Mouse (Mus musculus) kidney, postnatal 10 days (tissue): Measurements from ENCODE around the gene Lmod3.
A peak's percentile ranks its signal among the peaks of the same experiment; 100 is the strongest.

Experiments used
- DNase-seq: peaks from one replicate; pipeline ENCODE4 v3.0.0; 2021; ENCODE audit warnings: mixed read lengths

Lmod3 gene

DNA sequence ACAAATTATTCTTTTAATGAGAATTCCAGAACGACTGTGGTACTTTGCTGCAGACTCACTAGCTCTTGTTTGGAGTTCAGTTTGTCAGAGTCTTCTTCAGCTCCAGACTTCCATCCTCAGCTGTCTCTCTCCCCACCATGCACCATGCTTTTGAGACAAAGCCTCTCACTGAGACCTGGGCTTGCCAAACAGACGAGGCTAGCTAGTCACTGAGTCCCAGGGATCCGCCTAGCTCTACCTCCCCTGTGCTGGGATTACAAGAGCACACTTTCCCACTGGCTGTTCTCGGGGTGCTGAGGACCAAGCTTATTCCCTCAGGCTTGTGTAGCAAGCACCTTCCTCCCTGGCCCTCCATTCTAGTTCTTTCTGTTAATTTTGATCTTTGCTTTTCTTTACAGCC is 29.0 kb downstream of the Lmod3 start:
- no peak for DNase-seq

DNA sequence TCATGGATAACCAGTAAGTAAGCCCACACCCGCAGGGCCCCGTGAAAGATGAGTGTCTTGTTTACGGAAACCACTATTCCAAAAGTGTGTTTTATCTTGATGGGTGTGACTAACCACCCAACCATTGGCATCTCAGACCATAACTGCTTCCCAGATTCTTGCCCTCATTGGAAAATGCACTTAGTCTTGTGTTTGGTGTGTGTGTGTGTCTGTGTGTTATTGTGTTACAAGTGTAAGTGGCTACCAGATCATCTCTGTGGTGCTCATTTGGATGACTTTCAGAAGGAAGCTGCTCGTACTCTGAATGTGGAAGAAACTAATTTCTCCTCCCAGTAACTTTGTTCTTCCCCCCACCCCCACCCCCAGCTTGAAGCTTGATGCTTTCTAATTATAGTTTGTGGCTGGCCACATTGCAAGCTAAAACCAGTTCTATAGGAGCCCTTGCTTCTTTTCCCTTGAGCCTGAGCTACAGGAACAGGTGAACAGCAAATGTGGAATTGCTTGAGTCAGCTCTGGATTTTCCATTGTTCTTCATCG is 29.6 kb downstream of the Lmod3 start:
- DNase-seq: no peak

DNA sequence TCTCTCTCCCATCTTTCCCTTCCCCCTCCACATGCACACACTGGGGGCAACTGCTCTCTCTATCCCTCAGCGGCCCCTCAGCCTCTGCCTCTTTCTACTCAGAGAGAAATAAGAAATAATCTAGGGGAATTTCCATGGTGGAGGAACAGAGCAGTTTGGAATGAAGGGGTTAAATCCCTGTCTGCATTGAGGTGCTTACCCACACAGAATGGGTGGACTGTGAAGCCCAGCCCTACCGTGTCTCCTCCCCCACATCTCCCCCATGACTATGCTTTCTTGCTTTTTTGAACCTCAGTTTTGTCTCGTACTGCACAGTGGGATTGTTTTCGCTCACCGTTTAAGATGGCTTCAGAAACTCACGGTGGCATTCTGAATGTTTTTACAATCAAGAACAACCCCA is 30.2 kb downstream of the Lmod3 start:
- DNase-seq: no peak

DNA sequence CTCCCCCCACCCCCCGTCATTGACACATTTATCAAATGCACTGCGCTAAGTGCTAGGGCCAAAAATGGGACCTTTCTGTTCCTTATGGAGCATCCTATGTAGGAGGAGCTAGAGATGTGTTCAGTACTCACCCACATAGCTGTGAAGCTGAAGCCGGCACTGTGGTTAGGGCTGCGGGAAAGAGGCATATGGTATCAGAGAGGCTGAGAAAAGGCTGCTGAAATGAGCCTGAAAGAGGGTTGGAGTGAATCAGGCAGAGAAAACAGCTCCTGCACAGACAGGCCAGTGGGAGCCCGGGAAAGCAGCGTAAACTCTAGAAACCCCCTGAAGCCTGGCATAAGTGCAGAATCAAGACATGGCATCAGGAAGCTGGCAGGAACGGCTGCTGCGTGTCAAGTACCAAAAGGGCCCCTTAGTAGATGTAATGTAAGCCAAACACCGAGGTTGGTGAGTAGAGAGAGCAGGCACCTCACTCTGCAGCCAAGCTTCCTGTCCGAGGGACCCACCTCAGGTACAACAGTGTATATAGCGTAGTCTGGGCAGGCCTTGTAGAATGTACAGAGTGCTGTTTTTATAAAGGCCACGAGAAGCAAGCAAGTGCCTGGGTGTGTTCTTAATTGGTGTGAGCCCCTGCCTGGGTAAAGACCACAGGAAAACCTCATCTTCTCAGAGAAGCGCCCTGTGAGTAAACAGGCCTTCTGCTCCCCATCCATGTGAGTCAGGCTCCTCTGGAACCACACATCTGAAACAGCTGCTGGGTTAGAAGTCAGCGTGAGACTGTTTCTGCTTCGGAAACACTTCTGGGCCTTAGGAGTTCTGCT is 31.1 kb downstream of the Lmod3 start:
- no peak for DNase-seq

DNA sequence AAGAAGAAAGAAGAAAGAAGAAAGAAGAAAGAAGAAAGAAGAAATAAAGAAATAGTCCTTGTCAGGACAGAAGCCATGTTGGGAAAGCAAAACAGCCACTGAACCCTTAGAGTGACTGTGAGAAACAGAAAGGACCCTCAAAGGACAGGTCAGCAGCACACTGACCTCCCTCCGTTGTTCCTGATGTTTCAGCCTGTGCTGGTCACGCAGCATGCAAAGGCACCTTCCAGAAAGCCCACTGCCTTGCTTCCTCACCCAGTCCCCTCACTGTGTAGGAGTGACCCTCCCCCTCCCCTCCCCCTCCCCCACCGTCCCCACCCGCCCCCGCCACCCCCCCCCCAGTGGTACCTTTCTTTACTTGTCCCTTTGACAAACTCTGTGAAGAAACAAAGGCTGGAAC is 31.9 kb downstream of the Lmod3 start:
- DNase-seq: no peak

DNA sequence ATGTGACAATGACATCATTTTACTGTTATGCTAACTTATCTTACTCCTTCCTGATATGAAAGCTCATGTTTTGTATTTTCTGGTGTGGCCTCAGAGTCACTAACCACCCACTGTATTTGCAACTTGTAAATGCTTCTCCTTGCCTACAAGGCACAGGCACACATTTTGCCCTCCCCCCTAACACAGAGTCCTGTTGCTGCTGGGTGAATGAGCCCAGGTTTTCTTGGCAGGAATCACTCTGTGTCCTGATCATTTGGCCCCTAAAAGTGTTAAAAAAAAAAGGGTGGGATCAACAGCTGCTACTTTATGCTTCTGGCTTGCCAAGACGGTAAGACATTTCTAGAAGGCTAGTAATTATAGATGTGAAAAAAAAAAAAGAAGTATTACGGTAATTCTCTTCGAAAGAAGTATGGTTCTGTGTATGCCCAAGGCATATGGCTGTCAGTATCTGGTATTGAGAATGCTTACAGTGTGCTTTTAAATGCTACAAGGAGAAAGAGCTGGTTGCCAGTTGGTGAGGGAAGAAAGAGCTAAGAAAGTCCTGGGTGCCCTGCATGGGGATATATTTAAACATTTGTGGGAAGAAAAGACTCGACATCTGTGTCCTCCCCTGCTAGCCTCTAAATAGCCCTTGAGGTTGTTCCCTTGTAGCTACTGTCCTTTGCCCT is 36.3 kb downstream of the Lmod3 start:
- no peak for DNase-seq

DNA sequence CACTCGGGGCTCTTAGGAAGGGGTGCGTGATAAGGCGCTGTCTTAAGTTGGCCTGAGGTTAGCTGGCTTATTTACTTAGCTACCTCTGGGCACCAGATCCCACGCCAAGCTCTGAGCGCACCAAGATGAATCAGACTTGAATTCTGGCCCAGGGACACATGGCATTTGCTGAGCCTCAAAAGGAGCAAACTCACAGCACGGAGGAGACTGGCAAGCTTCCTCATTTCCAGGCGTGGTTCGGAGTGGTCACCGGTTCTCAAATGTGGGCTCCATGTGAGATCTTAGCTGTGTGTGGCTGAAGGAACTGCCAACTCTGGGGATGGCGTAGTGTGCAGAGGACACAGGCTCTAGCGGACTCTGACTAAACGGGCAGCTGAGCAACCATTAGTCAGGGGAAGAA is 40.6 kb downstream of the Lmod3 start:
- DNase-seq: peak; percentile 26

DNA sequence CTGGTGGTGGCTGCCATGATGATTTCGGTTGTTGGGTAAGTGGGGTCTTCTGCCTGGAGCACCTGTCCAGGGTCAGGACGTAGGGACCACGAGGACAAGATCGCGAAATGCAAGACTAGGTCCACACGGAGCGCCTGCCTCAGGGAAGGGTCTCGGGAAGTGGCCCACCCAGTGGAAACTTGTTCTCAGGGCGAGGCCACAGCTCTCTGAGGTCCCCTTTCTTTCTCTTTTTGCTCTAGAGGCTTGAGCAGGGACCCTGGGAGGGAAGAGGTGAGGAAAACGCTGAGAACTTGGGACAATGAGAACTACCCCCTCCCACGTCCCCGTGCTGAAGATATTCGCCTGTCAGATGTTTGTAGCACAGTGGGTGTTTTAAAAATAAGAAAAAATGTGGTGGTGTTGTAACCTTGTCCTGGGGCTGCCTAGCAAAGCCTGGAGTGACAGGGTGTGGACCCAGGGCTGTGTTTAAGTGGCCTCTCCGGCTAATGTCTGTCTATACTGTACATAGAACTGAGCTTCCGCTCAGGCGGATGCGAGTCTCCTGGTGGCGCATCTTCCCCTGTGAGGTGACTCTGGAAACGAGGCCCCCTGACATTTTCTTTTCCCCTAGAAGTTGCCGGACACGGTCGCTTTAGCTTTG is 41.5 kb downstream of the Lmod3 start:
- peak; percentile 39 for DNase-seq

DNA sequence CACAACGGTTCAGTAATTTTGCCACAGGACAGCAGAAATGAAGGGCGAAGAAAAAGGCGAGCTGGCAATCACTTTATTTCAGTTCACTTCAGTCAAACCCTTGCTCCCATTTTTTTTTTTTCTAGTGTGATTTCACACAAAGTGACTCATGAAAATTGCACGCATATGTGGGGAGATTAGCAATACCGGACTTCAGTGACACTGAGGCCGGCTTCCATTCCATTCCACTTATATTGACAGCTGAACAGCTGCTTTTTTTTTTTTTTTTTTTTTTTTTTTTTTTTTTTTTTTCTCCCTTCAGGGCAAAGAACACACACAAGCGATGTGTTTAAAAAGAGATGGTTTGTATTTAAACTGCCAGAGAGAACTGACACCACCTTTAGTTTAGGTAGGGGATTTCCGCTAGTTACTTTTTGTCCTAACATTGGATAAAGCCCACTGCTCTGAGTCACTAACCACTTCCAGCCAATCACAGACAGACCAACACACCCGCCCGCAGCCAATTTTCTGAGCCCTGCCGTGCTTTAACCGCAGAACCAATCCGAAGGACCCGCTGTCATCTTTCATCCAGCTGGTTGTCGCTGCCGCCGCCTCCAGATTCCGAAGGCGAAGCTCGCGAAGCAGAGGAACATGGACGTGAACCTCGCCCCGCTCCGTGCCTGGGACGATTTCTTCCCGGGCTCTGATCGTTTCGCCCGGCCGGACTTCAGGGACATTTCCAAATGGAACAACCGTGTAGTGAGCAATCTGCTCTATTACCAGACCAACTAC is 42.2 kb downstream of the Lmod3 start, which contains the start of gene Arl6ip5:
TSS of gene Arl6ip5 (plus strand) at position 499 of the 771 bp plus-strand sequence.
- peak; percentile 93 for DNase-seq

DNA sequence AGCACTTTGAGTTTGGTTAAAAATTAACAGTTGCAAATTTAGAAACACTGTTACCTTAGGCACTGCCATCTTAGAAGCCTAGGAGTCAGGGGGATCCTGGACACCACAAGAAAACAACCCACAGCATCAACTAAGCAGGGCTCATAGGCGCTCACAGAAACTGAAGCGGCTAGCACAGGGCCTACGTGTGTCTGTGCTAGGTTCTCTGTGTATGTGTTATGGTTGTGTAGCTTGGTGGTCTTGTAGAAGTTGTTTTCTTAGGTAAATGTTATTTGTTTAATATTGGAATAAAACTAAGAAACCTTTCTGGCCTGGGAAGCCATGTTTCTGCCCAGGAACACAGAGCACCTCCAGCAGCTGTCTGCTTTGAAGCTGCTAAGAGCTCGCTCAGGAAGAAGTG is 42.8 kb downstream of the Lmod3 start:
- no peak for DNase-seq

DNA sequence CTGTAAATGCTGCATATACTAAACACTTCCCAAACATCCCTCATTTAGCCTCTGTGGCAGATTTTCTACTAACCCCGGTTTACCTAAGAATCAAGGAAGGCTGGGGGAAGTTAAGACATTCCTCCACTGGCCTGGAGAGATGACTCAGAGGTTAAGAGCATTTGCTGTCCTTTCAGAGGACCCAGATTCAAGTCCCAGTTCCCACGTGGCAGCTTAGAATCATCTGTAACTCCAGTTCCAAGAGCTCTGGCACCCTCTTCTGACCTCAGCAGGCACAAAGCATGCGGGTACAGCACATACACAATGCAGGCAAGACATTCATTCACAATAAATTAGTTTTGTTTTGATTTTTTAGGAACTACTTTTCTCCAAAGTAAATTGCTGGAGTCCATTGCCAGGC is 43.4 kb downstream of the Lmod3 start:
- no peak for DNase-seq

DNA sequence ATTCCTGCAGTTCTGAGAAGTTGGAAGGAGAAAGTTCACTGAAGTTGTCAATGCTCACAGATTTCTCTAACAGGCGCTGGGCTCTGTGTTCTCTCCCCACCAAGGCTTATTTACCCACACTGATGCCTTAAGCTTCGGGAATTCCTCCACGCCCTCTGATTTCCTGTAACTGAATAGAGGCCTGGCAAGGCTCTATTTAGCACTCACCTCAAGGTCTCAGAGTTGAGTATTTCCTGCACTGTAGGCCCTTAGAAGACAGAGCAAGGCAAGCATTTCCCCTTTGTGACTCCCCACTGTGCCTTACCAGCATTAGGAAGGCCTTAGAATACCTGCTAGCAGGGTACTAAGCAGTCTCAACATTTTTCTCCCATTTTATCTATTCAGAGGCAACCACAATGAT is 44.2 kb downstream of the Lmod3 start:
- DNase-seq: no peak

DNA sequence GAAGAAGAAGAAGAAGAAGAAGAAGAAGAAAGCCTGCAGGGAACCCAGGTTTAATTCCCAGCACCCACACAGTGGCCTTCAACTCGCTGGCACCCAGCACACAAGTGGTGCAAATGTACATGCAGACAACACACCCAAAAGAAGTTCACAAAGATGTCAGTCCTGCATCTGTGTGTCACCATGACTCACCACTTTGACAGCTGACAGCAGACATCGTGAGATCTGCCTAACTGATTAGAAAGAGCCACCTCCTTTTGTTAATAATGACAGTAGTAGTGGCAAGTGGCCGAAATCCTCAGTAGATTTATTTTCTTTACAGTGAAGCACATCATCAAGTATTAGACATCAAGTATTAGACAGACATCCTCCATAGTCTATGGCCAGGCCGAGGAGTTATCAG is 45.5 kb downstream of the Lmod3 start:
- DNase-seq: no peak

DNA sequence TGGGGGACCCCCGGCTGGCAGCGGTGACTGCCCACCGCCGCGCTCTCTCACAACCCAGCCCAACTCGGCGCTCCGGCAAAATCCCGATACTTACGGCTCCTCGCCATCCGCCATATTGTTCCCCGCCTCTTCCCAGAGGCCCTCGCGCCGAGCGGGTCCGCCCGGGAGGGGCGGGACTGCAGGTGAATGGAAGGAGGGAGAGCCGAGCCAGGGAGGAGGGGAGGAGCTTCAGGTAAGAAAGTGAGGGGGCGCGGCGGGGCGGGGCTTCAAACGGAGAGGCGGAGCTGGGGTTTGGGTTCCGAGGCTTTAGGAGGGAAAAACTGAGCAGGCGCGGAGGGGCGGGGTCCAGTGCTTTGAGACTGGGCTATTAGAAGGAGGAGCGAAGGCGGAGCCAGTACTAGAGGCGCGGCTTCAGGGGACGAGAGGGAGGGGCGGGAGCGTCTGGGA is 47.1 kb downstream of the Lmod3 start, which contains the start of gene Uba3:
TSS of gene Uba3 (minus strand) at position 209 of the 447 bp plus-strand sequence.
- DNase-seq: peak; percentile 100

DNA sequence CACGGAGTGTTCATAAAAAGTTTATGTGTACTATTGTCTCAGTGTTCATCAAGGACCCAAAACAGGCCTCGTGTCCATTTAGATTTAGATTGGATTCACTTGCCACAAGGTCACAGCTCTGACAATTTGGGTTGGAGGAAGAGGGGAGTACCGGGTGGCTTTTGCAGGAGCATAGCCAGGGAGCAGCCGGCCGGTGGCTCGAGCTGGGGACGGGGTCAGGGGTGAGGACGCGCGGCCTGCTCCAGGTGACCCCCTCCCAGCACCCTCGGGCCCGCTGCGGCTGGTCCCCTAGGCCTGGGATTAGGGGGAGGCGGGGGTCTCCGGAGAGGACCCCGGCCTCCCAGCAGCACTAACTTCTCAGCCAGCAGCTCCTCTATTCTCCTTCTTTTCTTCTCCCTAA is 47.6 kb downstream of the Lmod3 start:
- peak; percentile 58 for DNase-seq

DNA sequence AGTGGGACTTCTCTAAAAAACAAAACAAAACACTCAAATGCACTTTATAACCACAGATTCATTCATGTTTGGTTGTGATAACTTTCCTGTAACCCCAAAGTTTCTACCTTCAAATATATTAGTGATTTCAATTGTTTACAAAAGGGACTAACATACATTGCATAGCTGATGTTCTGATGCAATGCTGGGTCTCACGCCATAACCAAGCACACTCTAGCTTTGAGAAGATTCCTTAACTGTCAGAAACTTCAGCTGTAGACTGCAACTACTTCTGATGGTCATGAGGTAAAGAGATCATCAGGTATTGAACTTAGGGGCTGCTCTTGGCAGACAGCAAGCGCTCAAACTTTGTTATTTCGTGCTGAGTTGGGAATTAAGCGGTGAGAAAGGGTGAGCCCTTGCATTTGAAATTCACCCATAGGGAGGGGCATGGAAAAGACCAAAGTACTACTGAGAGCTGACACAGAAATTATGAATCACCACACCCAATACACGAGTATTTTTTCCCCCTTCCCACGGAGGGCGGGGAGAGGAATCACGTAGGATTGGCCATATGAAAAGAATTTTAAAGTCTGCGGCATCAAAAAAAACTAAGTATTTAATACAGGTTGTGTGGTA is 48.2 kb downstream of the Lmod3 start:
- DNase-seq: no peak

DNA sequence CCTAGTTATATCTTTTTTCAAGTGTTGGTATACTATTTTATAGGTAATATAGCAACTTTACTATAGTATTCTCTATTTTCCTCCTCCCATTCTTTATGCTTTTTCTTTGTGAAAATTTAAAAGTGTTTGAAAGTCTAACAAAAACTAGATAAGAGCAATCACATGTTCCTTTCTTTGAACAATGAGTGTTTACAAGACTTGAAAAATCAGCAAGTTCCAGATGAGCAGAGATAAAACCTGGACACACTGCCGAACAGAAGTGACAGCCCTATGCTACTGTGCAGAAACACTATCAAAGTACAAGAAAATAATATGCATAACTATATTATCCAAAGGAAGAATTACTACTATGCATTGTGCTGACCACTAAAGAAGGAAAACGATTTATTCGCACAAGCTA is 50.1 kb downstream of the Lmod3 start:
- DNase-seq: no peak

DNA sequence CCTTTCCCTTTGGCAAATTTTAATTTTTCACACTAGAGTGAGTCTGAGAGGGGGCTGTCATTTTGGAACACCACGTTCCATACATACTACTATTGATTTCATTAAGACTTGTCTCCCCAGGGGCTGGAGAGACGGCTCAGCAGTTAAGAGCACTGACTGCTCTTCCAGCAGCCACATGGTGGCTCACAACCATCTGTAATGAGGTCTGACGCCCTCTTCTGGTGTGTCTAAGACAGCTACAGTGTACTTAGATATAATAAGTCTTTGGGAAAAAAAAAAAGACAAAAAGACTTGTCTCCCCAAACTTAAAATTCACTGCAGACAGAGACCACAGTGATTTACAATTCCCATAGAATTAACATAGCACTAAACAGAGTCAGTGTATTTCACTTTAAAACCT is 52.1 kb downstream of the Lmod3 start:
- DNase-seq: no peak
